Mouse (Mus musculus): Measurements from ENCODE around the gene Ddah1. TPM values are rescaled to one million over a fixed set of nuclear protein-coding genes. Genes with fewer than 3 reads are reported as not detected.

The Ddah1 gene
- total RNA-seq (2023), result not detected

DNA sequence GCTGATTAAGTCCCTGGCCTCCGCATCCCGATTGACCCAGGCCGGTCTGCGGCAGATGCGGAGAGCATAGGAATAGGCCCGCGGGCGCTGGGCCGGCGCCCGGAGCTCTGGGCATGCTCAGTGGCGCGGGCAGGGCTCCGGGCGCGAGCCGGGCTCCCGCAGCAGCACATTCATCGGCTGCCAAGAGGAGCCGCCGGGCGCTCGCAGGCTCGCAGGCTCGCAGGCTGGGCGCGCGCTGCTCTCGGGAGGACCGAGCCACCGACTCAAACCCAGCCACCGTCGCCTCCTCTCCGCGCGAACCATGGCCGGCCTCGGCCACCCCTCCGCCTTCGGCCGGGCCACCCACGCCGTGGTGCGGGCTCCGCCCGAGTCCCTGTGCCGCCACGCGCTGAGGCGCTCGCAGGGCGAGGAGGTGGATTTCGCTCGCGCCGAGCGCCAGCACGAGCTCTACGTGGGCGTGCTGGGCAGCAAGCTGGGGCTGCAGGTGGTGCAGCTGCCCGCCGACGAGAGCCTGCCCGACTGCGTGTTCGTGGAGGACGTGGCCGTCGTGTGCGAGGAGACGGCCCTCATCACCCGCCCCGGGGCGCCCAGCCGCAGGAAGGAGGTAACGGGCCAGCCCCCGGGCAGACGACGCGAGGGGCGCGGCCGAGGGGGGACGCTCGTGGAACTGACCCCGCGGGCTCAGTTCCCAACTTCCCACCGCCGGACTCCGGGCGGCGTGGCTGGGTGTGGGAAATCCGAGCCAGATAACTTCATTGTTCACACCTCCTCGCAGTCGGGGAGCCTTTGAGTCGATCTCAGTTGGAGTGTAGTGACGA, at the start of gene Ddah1:
Ddah1 (plus strand) TSS at position 115 of the 818 bp plus-strand sequence.

DNA sequence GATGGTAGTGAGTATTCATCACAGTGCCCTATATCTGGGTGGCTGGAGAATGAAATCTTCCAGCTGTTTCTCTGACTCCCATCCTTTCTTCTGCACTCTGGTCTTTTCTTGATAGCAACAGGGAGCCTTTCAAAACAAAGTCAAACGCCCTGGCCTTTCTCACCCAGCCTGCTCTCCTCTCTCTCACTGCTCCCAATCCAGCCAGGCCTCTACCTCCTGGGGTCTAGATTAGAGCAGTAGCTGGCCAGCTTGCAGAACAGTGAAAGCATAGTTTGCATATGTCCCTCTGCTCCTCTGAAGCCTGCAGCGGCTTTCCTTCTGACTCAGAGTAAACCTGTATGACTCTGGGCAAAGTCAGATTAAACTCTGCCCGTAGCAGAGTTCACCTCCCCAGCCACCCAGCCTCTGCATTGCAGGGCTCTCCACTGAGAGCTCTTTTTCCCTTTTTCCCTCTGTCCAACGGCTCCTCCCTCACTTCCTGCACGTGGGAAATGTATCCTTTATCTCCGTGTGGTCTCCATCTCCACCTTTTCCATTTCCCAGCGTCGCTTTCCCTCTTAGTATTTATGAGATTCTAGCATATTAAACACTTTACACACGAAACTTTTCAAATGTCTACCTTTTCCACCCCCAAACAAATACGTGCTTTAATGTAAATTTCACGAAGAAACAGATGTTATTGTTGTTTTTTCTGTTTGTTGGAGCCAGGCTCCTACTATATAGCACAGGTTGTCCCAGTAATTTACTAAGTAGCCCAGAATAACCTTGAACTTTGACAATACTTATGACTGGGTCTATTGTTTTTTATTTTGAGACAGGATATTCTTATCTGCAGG, 163.8 kb downstream of the Ddah1 start, which contains the start of gene Bcl10:
Bcl10 (plus strand) TSS at position 786 of the 836 bp plus-strand sequence.

DNA sequence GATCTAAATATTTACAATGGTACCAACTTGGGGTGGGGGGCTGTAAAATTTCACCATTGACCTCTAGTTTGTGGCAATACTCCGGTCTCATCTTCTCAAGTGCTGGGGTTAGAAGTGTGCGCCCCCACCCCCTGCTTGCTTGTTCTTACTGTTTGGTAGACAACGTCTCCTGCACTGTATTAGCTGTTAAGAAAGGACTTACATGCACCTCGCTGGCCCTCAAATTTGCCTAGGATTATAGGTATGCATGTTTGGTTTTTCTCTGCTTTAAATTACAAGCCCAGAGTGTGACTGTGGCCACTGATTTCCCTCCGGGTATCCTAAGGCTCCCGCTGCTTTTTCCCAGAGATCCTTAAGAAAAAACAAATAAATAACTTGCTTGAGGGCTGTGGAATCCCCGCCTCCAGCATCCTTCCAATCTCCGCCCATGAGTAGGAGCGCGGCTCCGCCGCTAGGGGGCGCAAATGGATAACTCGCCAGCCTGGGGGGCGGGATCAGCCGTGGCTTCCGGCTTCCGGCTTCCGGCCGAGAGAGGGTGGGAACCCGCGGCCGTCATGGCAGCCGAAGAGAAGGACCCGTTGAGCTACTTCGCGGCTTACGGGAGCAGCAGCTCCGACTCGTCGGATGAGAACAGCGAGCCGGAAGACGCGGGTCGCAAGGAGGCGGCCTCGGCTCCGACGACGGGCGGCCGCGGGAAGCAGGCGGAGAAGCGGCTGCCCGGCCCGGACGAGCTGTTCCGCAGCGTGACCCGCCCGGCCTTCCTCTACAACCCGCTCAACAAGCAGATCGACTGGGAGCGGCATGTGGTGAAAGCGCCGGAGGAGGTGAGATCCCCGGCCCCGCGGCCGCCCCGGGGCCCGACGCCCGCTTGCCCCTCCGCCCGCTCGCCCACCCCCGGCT, 179.3 kb downstream of the Ddah1 start, which contains the start of gene 2410004B18Rik:
2410004B18Rik (plus strand) TSS at position 510 of the 900 bp plus-strand sequence.

Other genes with a start within 250 kb of the Ddah1 start
- gene Znhit6, start 182.5 kb upstream of the Ddah1 start, total RNA-seq (2023), result 21.6 TPM
- not detected for gene Ccn1, start 108.7 kb upstream of the Ddah1 start, total RNA-seq (2023)
- gene Bcl10, start 164.1 kb downstream of the Ddah1 start, total RNA-seq (2023), result 66.9 TPM
- gene 2410004B18Rik, start 179.3 kb downstream of the Ddah1 start, total RNA-seq (2023), result 45.1 TPM
- gene Syde2, start 229.2 kb downstream of the Ddah1 start, total RNA-seq (2023), result 4.5 TPM

Measured in CD8-positive naive resting alpha-beta T cell, adult 57 days (primary cell).